Mouse (Mus musculus): ENCODE measurements around the gene Gnai2. TPM values are rescaled to one million over a fixed set of nuclear protein-coding genes. Genes with fewer than 3 reads are reported as not detected.
A peak's percentile ranks its signal among the peaks of the same experiment; 100 is the strongest.
"Not testable (repeated sequence)": the region's sequence is repeated elsewhere in the genome, so short reads cannot be mapped to it uniquely, and the experiment has no call there.

Gene Gnai2
- 162 and 167 TPM in 2 replicates for polyA plus RNA-seq (2015; fragmentation: Nextera tagmentation; extraction: Ambion mirVana)

- 2% methylated on average over 37 of the region's 38 CpGs for WGBS (ENCODE audit: insufficient replicate concordance)
- Histone ChIP-seq H3K4me3 (replicated peaks) (peak within 1 kb of the TSS; percentile 81), H3K27me3 (no peaks in the 10 kb centered on the region), H3K36me3 (replicated peaks) (peaks cover 18% of the 10 kb centered on the region; the same call in 1 of the 2 replicates), H3K9me3 (replicated peaks) (no peaks in the 10 kb centered on the region), H3K4me1 (replicated peaks) (peaks cover 55% of the 10 kb centered on the region), H3K9ac (peak within 1 kb of the TSS; percentile 93), H3K27ac (replicated peaks) (peak within 1 kb of the TSS; percentile 89), H3K4me2 (peak within 1 kb of the TSS; percentile 99)
- ATAC-seq (ENCODE audit: insufficient read depth), result peak; percentile 94
These were observed at the start of gene Gnai2 for GRCm38 (mm10) chr9:107635279-107636028. TSS of gene Gnai2 (minus strand) at chr9:107635367.

- no peaks in the 10 kb centered on the region for H3K9me3 ChIP-seq (replicated peaks)
- H3K4me2 ChIP-seq, result no peak overlapping the region
- H3K4me3 ChIP-seq (replicated peaks), result no peak overlapping the region
- H3K27ac ChIP-seq (replicated peaks), result no peak overlapping the region
- ATAC-seq (ENCODE audit: insufficient read depth), result no peak
- H3K4me1 ChIP-seq (replicated peaks), result peaks cover 3% of the 10 kb centered on the region; the same call in 1 of the 2 replicates
- no peaks in the 10 kb centered on the region for H3K36me3 ChIP-seq (replicated peaks)
- no peak overlapping the region for H3K9ac ChIP-seq
- H3K27me3 ChIP-seq, result peaks cover 52% of the 10 kb centered on the region
- WGBS (ENCODE audit: insufficient replicate concordance), result 78% methylated on average over 20 of the region's 20 CpGs
These were observed 47.2 kb upstream of the Gnai2 start for GRCm38 (mm10) chr9:107682405-107682804.

- H3K4me1 ChIP-seq (replicated peaks), result peaks cover 20% of the 10 kb centered on the region
- no peak within 1 kb of the TSS for H3K4me2 ChIP-seq
- H3K27ac ChIP-seq (replicated peaks), result no peak within 1 kb of the TSS
- no peak within 1 kb of the TSS for H3K4me3 ChIP-seq (replicated peaks)
- no peaks in the 10 kb centered on the region for H3K9me3 ChIP-seq (replicated peaks)
- H3K27me3 ChIP-seq, result peaks cover 68% of the 10 kb centered on the region
- H3K36me3 ChIP-seq (replicated peaks), result no peaks in the 10 kb centered on the region
- no peak within 1 kb of the TSS for H3K9ac ChIP-seq
- WGBS (ENCODE audit: insufficient replicate concordance), result 36% methylated on average over 5 of the region's 5 CpGs
- no peak for ATAC-seq (ENCODE audit: insufficient read depth)
These were observed 44.3 kb upstream of the Gnai2 start, which contains the start of gene Gnat1 for GRCm38 (mm10) chr9:107679501-107679900. TSS of gene Gnat1 (minus strand) at chr9:107679712.

GRCm38 (mm10) chr9:107678861-107679260, 43.7 kb upstream of the Gnai2 start:
- ATAC-seq (ENCODE audit: insufficient read depth), result no peak
- Histone ChIP-seq H3K9ac (no peak overlapping the region), H3K9me3 (replicated peaks) (no peaks in the 10 kb centered on the region), H3K27me3 (peaks cover 71% of the 10 kb centered on the region), H3K4me3 (replicated peaks) (no peak overlapping the region), H3K27ac (replicated peaks) (no peak overlapping the region), H3K36me3 (replicated peaks) (no peaks in the 10 kb centered on the region), H3K4me2 (no peak overlapping the region), H3K4me1 (replicated peaks) (peaks cover 25% of the 10 kb centered on the region)
- 68% methylated on average over 2 of the region's 2 CpGs for WGBS (ENCODE audit: insufficient replicate concordance)

GRCm38 (mm10) chr9:107677819-107678526, 42.8 kb upstream of the Gnai2 start:
- not testable (repeated sequence) for H3K4me2 ChIP-seq; H3K9ac ChIP-seq; H3K36me3 ChIP-seq (replicated peaks); H3K4me3 ChIP-seq (replicated peaks); ATAC-seq (ENCODE audit: insufficient read depth); H3K27ac ChIP-seq (replicated peaks); H3K9me3 ChIP-seq (replicated peaks)
- H3K4me1 ChIP-seq (replicated peaks), result peaks cover 26% of the 10 kb centered on the region
- WGBS (ENCODE audit: insufficient replicate concordance), result 28% methylated on average over 14 of the region's 14 CpGs
- peaks cover 73% of the 10 kb centered on the region for H3K27me3 ChIP-seq

GRCm38 (mm10) chr9:107677091-107677784, 42.1 kb upstream of the Gnai2 start:
- Histone ChIP-seq H3K4me2 (no peak overlapping the region; the same call in 1 of the 2 replicates), H3K9me3 (replicated peaks) (no peaks in the 10 kb centered on the region), H3K9ac (no peak overlapping the region), H3K4me3 (replicated peaks) (no peak overlapping the region), H3K4me1 (replicated peaks) (peaks cover 26% of the 10 kb centered on the region), H3K27ac (replicated peaks) (no peak overlapping the region), H3K36me3 (replicated peaks) (no peaks in the 10 kb centered on the region), H3K27me3 (peaks cover 73% of the 10 kb centered on the region)
- WGBS (ENCODE audit: insufficient replicate concordance), result 17% methylated on average over 17 of the region's 17 CpGs
- no peak for ATAC-seq (ENCODE audit: insufficient read depth)

- H3K27ac ChIP-seq (replicated peaks), result no peak overlapping the region
- WGBS (ENCODE audit: insufficient replicate concordance), result 1% methylated on average over 25 of the region's 25 CpGs
These were observed 41.1 kb upstream of the Gnai2 start for GRCm38 (mm10) chr9:107676302-107676701.

GRCm38 (mm10) chr9:107675671-107676301, 40.6 kb upstream of the Gnai2 start:
- Histone ChIP-seq H3K9ac (no peak overlapping the region), H3K4me2 (peak overlapping the region; percentile 53), H3K27me3 (peaks cover 76% of the 10 kb centered on the region), H3K4me1 (replicated peaks) (peaks cover 26% of the 10 kb centered on the region), H3K9me3 (replicated peaks) (no peaks in the 10 kb centered on the region), H3K4me3 (replicated peaks) (peak overlapping the region; percentile 29), H3K27ac (replicated peaks) (no peak overlapping the region), H3K36me3 (replicated peaks) (no peaks in the 10 kb centered on the region)
- under 1% methylated on average over 39 of the region's 39 CpGs for WGBS (ENCODE audit: insufficient replicate concordance)
- ATAC-seq (ENCODE audit: insufficient read depth), result 0 out of 2 replicates have a peak, but pooled peaks have one; percentile 9

More at GRCm38 (mm10) chr9:107676302-107676701, 41.1 kb upstream of the Gnai2 start:
- Histone ChIP-seq H3K36me3 (replicated peaks) (no peaks in the 10 kb centered on the region), H3K4me2 (peak overlapping the region; percentile 53), H3K4me3 (replicated peaks) (peak overlapping the region; percentile 29), H3K9ac (no peak overlapping the region), H3K27me3 (peaks cover 77% of the 10 kb centered on the region), H3K4me1 (replicated peaks) (peaks cover 26% of the 10 kb centered on the region), H3K9me3 (replicated peaks) (no peaks in the 10 kb centered on the region)
- ATAC-seq (ENCODE audit: insufficient read depth), result no peak

GRCm38 (mm10) chr9:107674609-107675429, 39.7 kb upstream of the Gnai2 start:
- no peaks in the 10 kb centered on the region for H3K36me3 ChIP-seq (replicated peaks)
- peaks cover 77% of the 10 kb centered on the region for H3K27me3 ChIP-seq
- no peaks in the 10 kb centered on the region for H3K9me3 ChIP-seq (replicated peaks)
- H3K4me2 ChIP-seq, result no peak overlapping the region
- ATAC-seq (ENCODE audit: insufficient read depth), result peak; percentile 84
- no peak overlapping the region for H3K4me3 ChIP-seq (replicated peaks)
- H3K4me1 ChIP-seq (replicated peaks), result peaks cover 26% of the 10 kb centered on the region
- no peak overlapping the region for H3K9ac ChIP-seq
- peak overlapping the region; percentile 56 for H3K27ac ChIP-seq (replicated peaks)
- 50% methylated on average over 9 of the region's 9 CpGs for WGBS (ENCODE audit: insufficient replicate concordance)

GRCm38 (mm10) chr9:107670259-107670658, 35.1 kb upstream of the Gnai2 start:
- WGBS (ENCODE audit: insufficient replicate concordance), result 63% methylated on average over 5 of the region's 5 CpGs
- Histone ChIP-seq H3K27ac (replicated peaks) (no peak overlapping the region), H3K9ac (no peak overlapping the region), H3K4me1 (replicated peaks) (peaks cover 22% of the 10 kb centered on the region), H3K4me3 (replicated peaks) (no peak overlapping the region), H3K27me3 (peaks cover 79% of the 10 kb centered on the region), H3K9me3 (replicated peaks) (no peaks in the 10 kb centered on the region), H3K4me2 (no peak overlapping the region), H3K36me3 (replicated peaks) (no peaks in the 10 kb centered on the region)
- no peak for ATAC-seq (ENCODE audit: insufficient read depth)

Data from liver, embryonic 15.5 days (tissue).